Mouse (Mus musculus) kidney, embryonic 16.5 days (tissue): Measurements from ENCODE around the gene Wfikkn2. TPM values are rescaled to one million over a fixed set of nuclear protein-coding genes. Genes with fewer than 3 reads are reported as not detected.
"Not testable (repeated sequence)": the region's sequence is repeated elsewhere in the genome, so short reads cannot be mapped to it uniquely, and the experiment has no call there.

Source experiments
- ATAC-seq: fragments of 200-750 bp; cut with Nextera tagmentation; 2 replicates; pipeline ENCODE4 v1.8.0; 2017; ENCODE audit warnings: moderate TSS enrichment; ENCODE audit not compliant: low FRiP score, low TSS enrichment
- H3K27ac ChIP-seq: fragments of 300-500 bp; sonication (generic); 2 replicates; pipeline ENCODE4 v1.5.1; 2014; ENCODE audit warnings: low read length
- H3K27me3 ChIP-seq: fragments of 300-500 bp; sonication (generic); 2 replicates; pipeline ENCODE4 v1.6.1; 2014; ENCODE audit warnings: low read length, control low read depth, mixed read lengths; ENCODE audit not compliant: insufficient read depth
- H3K36me3 ChIP-seq: fragments of 300-500 bp; sonication (generic); 2 replicates; pipeline ENCODE4 v1.6.1; 2014; ENCODE audit warnings: low read length, control low read depth, mixed read lengths; ENCODE audit not compliant: insufficient read depth
- H3K4me1 ChIP-seq: fragments of 300-500 bp; sonication (generic); 2 replicates; pipeline ENCODE4 v1.6.1; 2014; ENCODE audit warnings: low read length, control low read depth, mixed read lengths; ENCODE audit not compliant: insufficient read depth
- H3K4me2 ChIP-seq: fragments of 300-500 bp; sonication (generic); replicated peaks from 2 replicates; pipeline ENCODE4 v1.6.1; 2014; ENCODE audit warnings: low read depth, low read length
- H3K4me3 ChIP-seq: fragments of 300-500 bp; sonication (generic); 2 replicates; pipeline ENCODE4 v1.5.1; 2014; ENCODE audit warnings: mild to moderate bottlenecking, low read length
- H3K9ac ChIP-seq: fragments of 300-500 bp; sonication (generic); replicated peaks from 2 replicates; pipeline ENCODE4 v1.6.1; 2014; ENCODE audit warnings: low read length
- H3K9me3 ChIP-seq: fragments of 300-500 bp; sonication (generic); 2 replicates; pipeline ENCODE4 v1.6.1; 2016; ENCODE audit warnings: low read length, control low read depth
- WGBS: fragments of 180-500 bp; shearing (Covaris S2); extraction: QIAGEN DNeasy Blood & Tissue Kit; methylation state at CpG from one replicate; pipeline ENCODE4 v1.1.7; 2014; 5-methylcytosine and 5-hydroxymethylcytosine counted together
- polyA plus RNA-seq: library from polyadenylated mRNA; unstranded; fragments of >200 nt; fragmentation: Nextera tagmentation; extraction: Ambion mirVana; gene quantifications from 2 replicates; pipeline ENCODE4 v1.2.1, GENCODE M21; 2015

The Wfikkn2 gene
- polyA plus RNA-seq, 1 experiment from 2014 or later: 2.2 TPM

- H3K9ac ChIP-seq: peak overlapping the region; percentile 55
- H3K27ac ChIP-seq: no peak overlapping the region
- no peaks in the 10 kb centered on the region for H3K27me3 ChIP-seq
- H3K9me3 ChIP-seq: no peaks in the 10 kb centered on the region
- H3K4me2 ChIP-seq: peak overlapping the region; percentile 65
- peak overlapping the region; percentile 40 for H3K4me3 ChIP-seq
- 8% methylated on average over 20 of the region's 20 CpGs for WGBS
- 0 out of 2 replicates have a peak, but pooled peaks cover 1% of the 10 kb centered on the region for H3K36me3 ChIP-seq
- H3K4me1 ChIP-seq: peaks cover 5% of the 10 kb centered on the region; the same call in 1 of the 2 replicates
- ATAC-seq: peak; percentile 85
Measured at GRCm38 (mm10) chr11:94276869-94277337, 31.1 kb upstream of the Wfikkn2 start.

- H3K4me2 ChIP-seq: no peak overlapping the region
- no peak overlapping the region for H3K4me3 ChIP-seq
- no peaks in the 10 kb centered on the region for H3K36me3 ChIP-seq
- no peaks in the 10 kb centered on the region for H3K27me3 ChIP-seq
- H3K9me3 ChIP-seq: no peaks in the 10 kb centered on the region
- ATAC-seq: no peak
- 88% methylated on average over 2 of the region's 2 CpGs for WGBS
- H3K4me1 ChIP-seq: peaks cover 5% of the 10 kb centered on the region; the same call in 1 of the 2 replicates
- no peak overlapping the region for H3K9ac ChIP-seq
- H3K27ac ChIP-seq: no peak overlapping the region
Measured at GRCm38 (mm10) chr11:94275686-94276085, 29.9 kb upstream of the Wfikkn2 start.

GRCm38 (mm10) chr11:94275226-94275625, 29.4 kb upstream of the Wfikkn2 start:
- no peak for ATAC-seq
- WGBS: 79% methylated on average over 7 of the region's 7 CpGs
- H3K27ac ChIP-seq: no peak overlapping the region
- no peak overlapping the region for H3K4me2 ChIP-seq
- H3K9ac ChIP-seq: no peak overlapping the region
- H3K9me3 ChIP-seq: no peaks in the 10 kb centered on the region
- H3K4me1 ChIP-seq: peaks cover 5% of the 10 kb centered on the region; the same call in 1 of the 2 replicates
- H3K4me3 ChIP-seq: no peak overlapping the region
- no peaks in the 10 kb centered on the region for H3K36me3 ChIP-seq
- H3K27me3 ChIP-seq: no peaks in the 10 kb centered on the region

- Histone ChIP-seq H3K4me2 (no peak overlapping the region), H3K4me3 (no peak overlapping the region), H3K27me3 (no peaks in the 10 kb centered on the region), H3K27ac (no peak overlapping the region), H3K36me3 (no peaks in the 10 kb centered on the region), H3K9ac (no peak overlapping the region), H3K4me1 (peaks cover 5% of the 10 kb centered on the region; the same call in 1 of the 2 replicates), H3K9me3 (no peaks in the 10 kb centered on the region)
- no peak; the same call in 1 of the 2 replicates for ATAC-seq
- 84% methylated on average over 10 of the region's 10 CpGs for WGBS
Measured at GRCm38 (mm10) chr11:94274206-94274867, 28.5 kb upstream of the Wfikkn2 start.

- Histone ChIP-seq H3K4me1 (peaks cover 5% of the 10 kb centered on the region; the same call in 1 of the 2 replicates), H3K9me3 (no peaks in the 10 kb centered on the region), H3K9ac (no peak overlapping the region), H3K4me3 (no peak overlapping the region), H3K27me3 (no peaks in the 10 kb centered on the region), H3K36me3 (no peaks in the 10 kb centered on the region), H3K27ac (no peak overlapping the region), H3K4me2 (no peak overlapping the region)
- no peak for ATAC-seq
- 83% methylated on average over 21 of the region's 21 CpGs for WGBS
Measured at GRCm38 (mm10) chr11:94272960-94273927, 27.4 kb upstream of the Wfikkn2 start.

- no peak overlapping the region for H3K27ac ChIP-seq
- no peaks in the 10 kb centered on the region for H3K9me3 ChIP-seq
- no peaks in the 10 kb centered on the region for H3K27me3 ChIP-seq
- ATAC-seq: no peak
- 80% methylated on average over 2 of the region's 2 CpGs for WGBS
- H3K4me1 ChIP-seq: no peaks in the 10 kb centered on the region
- no peaks in the 10 kb centered on the region for H3K36me3 ChIP-seq
- no peak overlapping the region for H3K4me3 ChIP-seq
- no peak overlapping the region for H3K4me2 ChIP-seq
- H3K9ac ChIP-seq: no peak overlapping the region
Measured at GRCm38 (mm10) chr11:94271015-94271414, 25.2 kb upstream of the Wfikkn2 start.

GRCm38 (mm10) chr11:94269906-94270305, 24.1 kb upstream of the Wfikkn2 start:
- ATAC-seq: no peak
- no peaks in the 10 kb centered on the region for H3K27me3 ChIP-seq
- 82% methylated on average over 7 of the region's 7 CpGs for WGBS
- 0 out of 2 replicates have a peak, but pooled peaks cover 3% of the 10 kb centered on the region for H3K4me1 ChIP-seq
- no peak overlapping the region for H3K4me2 ChIP-seq
- H3K27ac ChIP-seq: no peak overlapping the region
- H3K9me3 ChIP-seq: no peaks in the 10 kb centered on the region
- no peak overlapping the region for H3K4me3 ChIP-seq
- H3K36me3 ChIP-seq: no peaks in the 10 kb centered on the region
- no peak overlapping the region for H3K9ac ChIP-seq

- no peak overlapping the region for H3K4me2 ChIP-seq
- H3K9ac ChIP-seq: no peak overlapping the region
- H3K27me3 ChIP-seq: no peaks in the 10 kb centered on the region
- no peak overlapping the region for H3K27ac ChIP-seq
- H3K36me3 ChIP-seq: no peaks in the 10 kb centered on the region
- no peak for ATAC-seq
- 0 out of 2 replicates have a peak, but pooled peaks cover 4% of the 10 kb centered on the region for H3K4me1 ChIP-seq
- H3K4me3 ChIP-seq: no peak overlapping the region
- H3K9me3 ChIP-seq: no peaks in the 10 kb centered on the region
Measured at GRCm38 (mm10) chr11:94268761-94269160, 23.0 kb upstream of the Wfikkn2 start.

GRCm38 (mm10) chr11:94266155-94266554, 20.4 kb upstream of the Wfikkn2 start:
- not testable (repeated sequence) for H3K4me2 ChIP-seq, H3K4me1 ChIP-seq, H3K27me3 ChIP-seq, H3K9me3 ChIP-seq, H3K36me3 ChIP-seq, H3K27ac ChIP-seq, ATAC-seq, H3K9ac ChIP-seq, H3K4me3 ChIP-seq
- 64% methylated on average over 3 of the region's 3 CpGs for WGBS
